Mouse (Mus musculus): ENCODE measurements at regions not wholly inside any gene's neighbourhood (a gene's known extent, or its start where the extent isn't known, plus 50 kb on each side); places are given as distances from the start of the nearest gene placed in this dataset.

- TF ChIP-seq CTCF (IDR thresholded peaks at IDR 0.05; ENCODE audit: control insufficient read depth, insufficient read depth, insufficient read length): no peak
- no peak for TF ChIP-seq USF1 (IDR thresholded peaks at IDR 0.05; ENCODE audit: low read depth)
- no peak for TF ChIP-seq CEBPB (IDR thresholded peaks at IDR 0.05; ENCODE audit: low read depth)
- TF ChIP-seq FOSL1 (IDR thresholded peaks at IDR 0.05; ENCODE audit: insufficient read depth, low read length, poor library complexity, severe bottlenecking): no peak
- TF ChIP-seq MYOD1 (IDR thresholded peaks at IDR 0.05; ENCODE audit: control insufficient read depth, insufficient read length, low read depth): no peak
These were observed 227.6 kb upstream of the B3gat1 start for GRCm38 (mm10) chr9:26505941-26506340.

Measured in C2C12 (cell line).